Comparison of ENCODE assay signal across 27 mouse cellular contexts in genomic region chr11:7832376-7832775, GRCm38 (mm10).
A peak's percentile ranks its signal among the peaks of the same experiment; 100 is the strongest.
DNase-seq lines count a peak whose midpoint lies in the region; ATAC-seq and TF ChIP-seq lines count a peak whose summit lies in the region.
"Had no signal": no experiment of that assay in that cellular context is flagged by ENCODE, and none has a peak within 500 bp of the region (broad histone marks: within the 10 kb centered on the region; RNA-seq: fewer than 3 reads in every experiment).

No protein-coding gene starts in this region.

- no peak overlapping the region for H3K9ac ChIP-seq in embryonic facial prominence, embryonic 14.5 days (ENCODE audit: low read depth, low read length)
- H3K9ac ChIP-seq in kidney, embryonic 15.5 days, result no peak overlapping the region
- no peak overlapping the region for H3K9ac ChIP-seq in lung, postnatal 0 days (replicated peaks; ENCODE audit: low read depth)
- H3K9ac ChIP-seq: embryonic facial prominence, embryonic 15.5 days; forebrain, postnatal 0 days; heart, embryonic 12.5 days; heart, embryonic 15.5 days; hindbrain, embryonic 14.5 days had no signal

- ATAC-seq in embryonic facial prominence, embryonic 14.5 days (ENCODE audit: low read depth), result no peak
- no peak for ATAC-seq in kidney, embryonic 15.5 days (replicated peaks; ENCODE audit: low FRiP score)
- peak; percentile 60 for ATAC-seq in lung, postnatal 0 days
- ATAC-seq: forebrain, embryonic 14.5 days; forebrain, postnatal 0 days; hindbrain, postnatal 0 days; Patski had no signal

- H3K4me3 ChIP-seq in embryonic facial prominence, embryonic 14.5 days (ENCODE audit: low read depth, low read length), result no peak overlapping the region
- no peak overlapping the region for H3K4me3 ChIP-seq in embryonic facial prominence, embryonic 10.5 days
- H3K4me3 ChIP-seq in kidney, embryonic 15.5 days (replicated peaks), result no peak overlapping the region
- no peak overlapping the region for H3K4me3 ChIP-seq in lung, postnatal 0 days (ENCODE audit: low read depth, low read length)
- H3K4me3 ChIP-seq: embryonic facial prominence, embryonic 15.5 days; gastrocnemius, adult 2 months; heart, embryonic 12.5 days; heart, embryonic 15.5 days had no signal

- 49% methylated on average over 8 of the region's 8 CpGs for WGBS in embryonic facial prominence, embryonic 14.5 days
- 63% methylated on average over 8 of the region's 8 CpGs for WGBS in embryonic facial prominence, embryonic 10.5 days
- 62% methylated on average over 8 of the region's 8 CpGs for WGBS in kidney, embryonic 15.5 days
- 24% methylated on average over 8 of the region's 8 CpGs for WGBS in lung, postnatal 0 days

- H3K4me2 ChIP-seq in embryonic facial prominence, embryonic 14.5 days (ENCODE audit: low read depth, low read length), result peak overlapping the region; percentile 18; the same call in 1 of the 2 replicates
- H3K4me2 ChIP-seq in kidney, embryonic 15.5 days, result no peak overlapping the region
- no peak overlapping the region for H3K4me2 ChIP-seq in lung, postnatal 0 days (replicated peaks; ENCODE audit: low read depth, low read length)
- H3K4me2 ChIP-seq: embryonic facial prominence, embryonic 15.5 days; heart, embryonic 12.5 days; heart, embryonic 15.5 days; hindbrain, embryonic 14.5 days had no signal

- H3K9me3 ChIP-seq in embryonic facial prominence, embryonic 14.5 days (ENCODE audit: control insufficient read depth, low read length), result no peaks in the 10 kb centered on the region
- no peaks in the 10 kb centered on the region for H3K9me3 ChIP-seq in embryonic facial prominence, embryonic 10.5 days
- no peaks in the 10 kb centered on the region for H3K9me3 ChIP-seq in kidney, embryonic 15.5 days (replicated peaks)
- H3K9me3 ChIP-seq in lung, postnatal 0 days (ENCODE audit: low read length), result no peaks in the 10 kb centered on the region
- H3K9me3 ChIP-seq: embryonic facial prominence, embryonic 15.5 days; G1E; heart, embryonic 12.5 days; heart, embryonic 15.5 days had no signal

- H3K4me1 ChIP-seq in embryonic facial prominence, embryonic 14.5 days (ENCODE audit: control insufficient read depth, insufficient read depth, low read length), result no peaks in the 10 kb centered on the region
- 0 out of 2 replicates have a peak, but pooled peaks cover 3% of the 10 kb centered on the region for H3K4me1 ChIP-seq in embryonic facial prominence, embryonic 10.5 days
- H3K4me1 ChIP-seq in kidney, embryonic 15.5 days, result no peaks in the 10 kb centered on the region
- no peaks in the 10 kb centered on the region for H3K4me1 ChIP-seq in lung, postnatal 0 days (ENCODE audit: insufficient read depth, low read depth, low read length)
- H3K4me1 ChIP-seq: embryonic facial prominence, embryonic 15.5 days; heart, embryonic 15.5 days had no signal

- H3K27ac ChIP-seq in embryonic facial prominence, embryonic 14.5 days (replicated peaks; ENCODE audit: low read depth, low read length), result no peak overlapping the region
- no peak overlapping the region for H3K27ac ChIP-seq in embryonic facial prominence, embryonic 10.5 days (replicated peaks)
- H3K27ac ChIP-seq in kidney, embryonic 15.5 days, result no peak overlapping the region
- no peak overlapping the region for H3K27ac ChIP-seq in lung, postnatal 0 days (ENCODE audit: low read length)
- H3K27ac ChIP-seq: embryonic facial prominence, embryonic 15.5 days; gastrocnemius, adult 2 months; heart, embryonic 15.5 days; hindbrain, embryonic 14.5 days; hindbrain, postnatal 0 days had no signal

- H3K36me3 ChIP-seq in embryonic facial prominence, embryonic 14.5 days (ENCODE audit: control insufficient read depth, insufficient read depth, low read length), result no peaks in the 10 kb centered on the region
- no peaks in the 10 kb centered on the region for H3K36me3 ChIP-seq in embryonic facial prominence, embryonic 10.5 days (replicated peaks)
- no peaks in the 10 kb centered on the region for H3K36me3 ChIP-seq in kidney, embryonic 15.5 days
- no peaks in the 10 kb centered on the region for H3K36me3 ChIP-seq in lung, postnatal 0 days (ENCODE audit: insufficient read depth, low read length)
- H3K36me3 ChIP-seq: embryonic facial prominence, embryonic 15.5 days; G1E; heart, embryonic 12.5 days; heart, embryonic 15.5 days had no signal

- TF ChIP-seq CTCF in lung, postnatal 0 days (IDR thresholded peaks at IDR 0.05), result no peak

- DNase-seq in embryonic facial prominence, embryonic 14.5 days (ENCODE audit: low spot score), result peak; percentile 10
- no peak for DNase-seq in embryonic facial prominence, embryonic 10.5 days (ENCODE audit: low spot score)
- DNase-seq in kidney, adult 9 months, result peak; percentile 13
- DNase-seq in lung, postnatal 0 days (ENCODE audit: low spot score), result no peak
- no peak for DNase-seq in lung, postnatal 14 days
- DNase-seq: adrenal gland, postnatal 10 days; adrenal gland, postnatal 36 days; B cell, adult 2 months; cerebellum, adult 18-20 months; cerebellum, adult 9-10 months; cerebellum, postnatal 14 days; forebrain, postnatal 0 days; gastrocnemius, adult 2 months; gastrocnemius, postnatal 14 days; heart, adult 18-20 months; heart, postnatal 10 days; heart, postnatal 4 days had no signal

- H3K27me3 ChIP-seq in embryonic facial prominence, embryonic 14.5 days (replicated peaks; ENCODE audit: control insufficient read depth, insufficient read depth, low read length), result no peaks in the 10 kb centered on the region
- no peaks in the 10 kb centered on the region for H3K27me3 ChIP-seq in embryonic facial prominence, embryonic 10.5 days (replicated peaks; ENCODE audit: low read depth, poor library complexity, severe bottlenecking)
- no peaks in the 10 kb centered on the region for H3K27me3 ChIP-seq in kidney, embryonic 15.5 days
- H3K27me3 ChIP-seq in lung, postnatal 0 days (replicated peaks; ENCODE audit: insufficient read depth, low read length), result no peaks in the 10 kb centered on the region
- H3K27me3 ChIP-seq: CH12.LX; embryonic facial prominence, embryonic 15.5 days; heart, embryonic 12.5 days; heart, embryonic 15.5 days; Patski had no signal

- TF ChIP-seq EP300 in lung, postnatal 0 days (IDR thresholded peaks at IDR 0.05), result peak; percentile 72

Comparison
In these comparisons a context has a peak if more than half of its experiments do, and no peak if none do; other contexts are left out.
1. DNase-seq: peak in embryonic facial prominence, embryonic 14.5 days (single experiment) and kidney, adult 9 months (single experiment); none in embryonic facial prominence, embryonic 10.5 days (single experiment), lung, postnatal 0 days (single experiment) and lung, postnatal 14 days (single experiment).